Mouse (Mus musculus): ENCODE measurements around the gene Adamts12. TPM values are rescaled to one million over a fixed set of nuclear protein-coding genes. Genes with fewer than 3 reads are reported as not detected.

The Adamts12 gene
- polyA plus RNA-seq (2012; rRNA removed; ENCODE audit: low replicate concordance) = 0.05 and 0.20 TPM in 2 replicates

GRCm38 (mm10) chr15:11064558-11065411 lies at the start of gene Adamts12:
TSS of gene Adamts12 (plus strand) at chr15:11064790.

GRCm38 (mm10) chr15:11037711-11038110 lies 26.9 kb upstream of the Adamts12 start, which contains the start of gene Rxfp3:
TSS of gene Rxfp3 (minus strand) at chr15:11037991.

Other genes with a start within 250 kb of the Adamts12 start
- 0.32 and 0.35 TPM in 2 replicates for gene C1qtnf3, start 112.5 kb upstream of the Adamts12 start, polyA plus RNA-seq (2012; rRNA removed; ENCODE audit: low replicate concordance)
- 7.7 and 9.0 TPM in 2 replicates for gene Amacr, start 83.0 kb upstream of the Adamts12 start, polyA plus RNA-seq (2012; rRNA removed; ENCODE audit: low replicate concordance)
- gene Slc45a2, start 64.1 kb upstream of the Adamts12 start, polyA plus RNA-seq (2012; rRNA removed; ENCODE audit: low replicate concordance) = not detected in 2 replicates
- gene Rxfp3, start 26.8 kb upstream of the Adamts12 start, polyA plus RNA-seq (2012; rRNA removed; ENCODE audit: low replicate concordance) = not detected in 2 replicates